ENCODE assay signal across 11 mouse cellular contexts in genomic region chr2:52571339-52571968, GRCm38 (mm10).
A peak's percentile ranks its signal among the peaks of the same experiment; 100 is the strongest.
DNase-seq lines count a peak whose midpoint lies in the region; ATAC-seq and TF ChIP-seq lines count a peak whose summit lies in the region.
"Had no signal": no experiment of that assay in that cellular context is flagged by ENCODE, and none has a peak within 500 bp of the region (broad histone marks: within the 10 kb centered on the region; RNA-seq: fewer than 3 reads in every experiment).

No protein-coding gene starts in this region.

- H3K4me1 ChIP-seq in heart, adult 2 months (ENCODE audit: control insufficient read depth, insufficient read depth, low read length), result peaks cover 1% of the 10 kb centered on the region
- peaks cover 56% of the 10 kb centered on the region for H3K4me1 ChIP-seq in liver, embryonic 12.5 days
- H3K4me1 ChIP-seq in thymus, adult 2 months (replicated peaks; ENCODE audit: control insufficient read depth, insufficient read depth, low read length), result peaks cover 14% of the 10 kb centered on the region
- H3K4me1 ChIP-seq in midbrain, postnatal 0 days (ENCODE audit: insufficient read depth, low read length), result 0 out of 2 replicates have a peak, but pooled peaks cover 2% of the 10 kb centered on the region

- no peak for TF ChIP-seq CTCF in heart, adult 2 months (IDR thresholded peaks at IDR 0.05)
- TF ChIP-seq CTCF in thymus, adult 2 months (IDR thresholded peaks at IDR 0.05; ENCODE audit: borderline replicate concordance, control insufficient read depth, extremely low read depth, insufficient read depth, low read length, poor library complexity), result no peak
- no peak for TF ChIP-seq CTCF in midbrain, postnatal 0 days (IDR thresholded peaks at IDR 0.05)

- ATAC-seq in activated CD4-positive, CD25-positive, alpha-beta regulatory T cell, adult 4 months, result peak; percentile 92
- peak; percentile 91 for ATAC-seq in liver, embryonic 12.5 days
- ATAC-seq in midbrain, postnatal 0 days (ENCODE audit: low FRiP score), result no peak

- no peak overlapping the region for H3K4me3 ChIP-seq in heart, adult 2 months
- 0 out of 2 replicates have a peak overlapping the region, but pooled peaks have one; percentile 6 for H3K4me3 ChIP-seq in liver, embryonic 12.5 days
- no peak overlapping the region for H3K4me3 ChIP-seq in thymus, adult 2 months (ENCODE audit: control insufficient read depth, insufficient read depth, low read length)
- no peak overlapping the region for H3K4me3 ChIP-seq in midbrain, postnatal 0 days (ENCODE audit: low read depth, low read length)

- DNase-seq in heart, adult 2 months, result peak in 1 of 2 experiments; percentile 29
- no peak for DNase-seq in heart, adult 9 months (ENCODE audit: low spot score in 2 of 2)
- peak; percentile 27 for DNase-seq in thymus, adult 2 months
- no peak for DNase-seq in midbrain, postnatal 0 days (ENCODE audit: low spot score)
- no peak for DNase-seq in adipocyte (ENCODE audit: low spot score)
- DNase-seq in left cerebral cortex, adult 11 months (ENCODE audit: low spot score), result no peak
- DNase-seq: cerebellum, postnatal 36 days; gastrocnemius, postnatal 10 days; kidney, adult 18-20 months had no signal

- intact Hi-C loops in heart, adult 2 months (cut with DNase I), result loop anchor here (5.0 kb wide), 1 partner anchor 149 kb away; the partner anchor contains the start of gene Arl5a

- no peaks in the 10 kb centered on the region for H3K9me3 ChIP-seq in liver, embryonic 12.5 days (replicated peaks)
- H3K9me3 ChIP-seq in midbrain, postnatal 0 days (ENCODE audit: low read length), result no peaks in the 10 kb centered on the region

- no peaks in the 10 kb centered on the region; the same call in 1 of the 2 replicates for H3K36me3 ChIP-seq in heart, adult 2 months (ENCODE audit: control insufficient read depth, insufficient read depth, low read length)
- H3K36me3 ChIP-seq in liver, embryonic 12.5 days, result no peaks in the 10 kb centered on the region
- no peaks in the 10 kb centered on the region for H3K36me3 ChIP-seq in thymus, adult 2 months (ENCODE audit: control insufficient read depth, insufficient read depth, low read length)
- no peaks in the 10 kb centered on the region for H3K36me3 ChIP-seq in midbrain, postnatal 0 days (ENCODE audit: insufficient read depth, low read length)

- TF ChIP-seq EP300 in heart, adult 2 months (IDR thresholded peaks at IDR 0.05; ENCODE audit: insufficient read depth, low read depth, low read length), result 0 out of 2 replicates have a peak, but pooled peaks have one; percentile 28

- no peak; the same call in 1 of the 2 replicates for TF ChIP-seq POLR2A in heart, adult 2 months (IDR thresholded peaks at IDR 0.05; ENCODE audit: insufficient read depth, low read depth, low read length)
- TF ChIP-seq POLR2A in thymus, adult 2 months (IDR thresholded peaks at IDR 0.05; ENCODE audit: control insufficient read depth, extremely low read depth, insufficient read depth, low read length, poor library complexity), result no peak

- peak overlapping the region; percentile 10; the same call in 1 of the 2 replicates for H3K27ac ChIP-seq in heart, adult 2 months
- 0 out of 2 replicates have a peak overlapping the region, but pooled peaks have one; percentile 43 for H3K27ac ChIP-seq in liver, embryonic 12.5 days
- no peak overlapping the region for H3K27ac ChIP-seq in thymus, adult 2 months (ENCODE audit: control insufficient read depth, insufficient read depth, low read length)
- H3K27ac ChIP-seq in midbrain, postnatal 0 days (ENCODE audit: low read depth, low read length), result no peak overlapping the region

- WGBS in heart, adult 2 months, result 44% methylated on average over 13 of the region's 13 CpGs
- WGBS in liver, embryonic 12.5 days (ENCODE audit: insufficient replicate concordance), result 19% methylated on average over 13 of the region's 13 CpGs
- 16% methylated on average over 13 of the region's 13 CpGs for WGBS in thymus, adult 2 months
- WGBS in midbrain, postnatal 0 days, result 80% methylated on average over 13 of the region's 13 CpGs

- H3K79me2 ChIP-seq in heart, adult 2 months (replicated peaks; ENCODE audit: control insufficient read depth, insufficient read depth, low read length), result no peaks in the 10 kb centered on the region

- H3K4me2 ChIP-seq in liver, embryonic 12.5 days, result peak overlapping the region; percentile 61
- H3K4me2 ChIP-seq in midbrain, postnatal 0 days (ENCODE audit: low read depth, low read length, poor library complexity, severe bottlenecking), result no peak overlapping the region

- H3K27me3 ChIP-seq in heart, adult 2 months (ENCODE audit: control insufficient read depth, insufficient read depth, low read length), result no peaks in the 10 kb centered on the region
- H3K27me3 ChIP-seq in liver, embryonic 12.5 days (replicated peaks), result no peaks in the 10 kb centered on the region
- no peaks in the 10 kb centered on the region for H3K27me3 ChIP-seq in thymus, adult 2 months (ENCODE audit: control insufficient read depth, insufficient read depth, low read length)
- no peaks in the 10 kb centered on the region for H3K27me3 ChIP-seq in midbrain, postnatal 0 days (ENCODE audit: insufficient read depth, low read length)

- no peak overlapping the region for H3K9ac ChIP-seq in heart, adult 2 months (ENCODE audit: low read depth, low read length)
- no peak overlapping the region for H3K9ac ChIP-seq in liver, embryonic 12.5 days
- no peak overlapping the region for H3K9ac ChIP-seq in midbrain, postnatal 0 days (replicated peaks; ENCODE audit: low read length, poor library complexity, severe bottlenecking)

Comparison
In these comparisons a context has a peak if more than half of its experiments do, and no peak if none do; other contexts are left out.
1. H3K27ac ChIP-seq: peak in heart, adult 2 months (single experiment) and liver, embryonic 12.5 days (single experiment); none in thymus, adult 2 months (single experiment) and midbrain, postnatal 0 days (single experiment).